Mouse (Mus musculus): ENCODE data around the gene Gm26558.

GRCm38 (mm10) chr2:70708986-70709730 lies 47.2 kb upstream of the Gm26558 start:
- no peak for TF ChIP-seq POLR2A (IDR thresholded peaks at IDR 0.05; ENCODE audit: control insufficient read depth, extremely low read depth, insufficient read depth, low read length, poor library complexity)
- TF ChIP-seq CTCF (IDR thresholded peaks at IDR 0.05; ENCODE audit: borderline replicate concordance, control insufficient read depth, extremely low read depth, insufficient read depth, low read length, poor library complexity): no peak
